Mouse (Mus musculus): ENCODE data around the gene Dscam. TPM values are rescaled to one million over a fixed set of nuclear protein-coding genes. Genes with fewer than 3 reads are reported as not detected.

Gene Dscam
- total RNA-seq, 2 experiments from 2014 or later, result 0.15 TPM; not detected in 1

DNA sequence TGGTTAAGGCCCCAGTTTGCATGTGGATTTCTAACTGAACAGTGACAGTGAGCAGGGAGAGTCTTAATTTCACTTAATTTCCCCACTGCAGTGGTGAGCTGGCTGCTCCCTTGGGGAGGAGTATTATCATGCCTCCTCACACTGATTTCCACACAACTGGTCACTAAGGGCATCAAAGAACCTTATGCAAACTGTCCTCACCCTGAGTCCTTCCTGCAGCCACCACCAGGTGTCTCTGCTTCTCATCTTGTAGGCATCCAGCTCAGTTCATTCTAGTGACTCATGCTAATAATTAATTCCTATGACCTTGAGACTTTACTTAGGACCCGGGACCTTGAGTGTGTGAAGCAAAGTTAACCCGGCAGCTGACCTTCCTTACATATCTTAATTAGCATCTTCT is 375.1 kb downstream of the Dscam start:
- ATAC-seq (replicated peaks; ENCODE audit: poor library complexity), result peak; percentile 70

DNA sequence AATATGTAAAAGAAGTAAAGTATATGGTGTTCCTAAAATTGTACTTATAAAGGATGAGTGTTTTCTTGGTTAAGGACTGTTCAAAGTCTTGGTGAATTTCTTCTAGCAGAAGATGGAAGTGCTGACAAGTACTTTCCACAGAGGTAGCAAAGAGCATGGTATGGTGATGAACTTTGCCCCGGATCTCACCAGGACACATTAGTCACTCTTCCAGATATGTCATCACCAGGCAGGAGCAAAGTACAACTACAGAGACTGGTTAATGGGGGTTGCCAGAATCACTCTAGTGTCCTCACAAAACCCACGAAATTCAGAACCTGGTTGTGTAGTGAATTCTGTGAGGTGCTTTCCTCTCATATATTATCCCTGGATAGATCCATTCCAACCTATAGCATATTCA is 379.2 kb downstream of the Dscam start:
- ATAC-seq (replicated peaks; ENCODE audit: poor library complexity), result no peak

DNA sequence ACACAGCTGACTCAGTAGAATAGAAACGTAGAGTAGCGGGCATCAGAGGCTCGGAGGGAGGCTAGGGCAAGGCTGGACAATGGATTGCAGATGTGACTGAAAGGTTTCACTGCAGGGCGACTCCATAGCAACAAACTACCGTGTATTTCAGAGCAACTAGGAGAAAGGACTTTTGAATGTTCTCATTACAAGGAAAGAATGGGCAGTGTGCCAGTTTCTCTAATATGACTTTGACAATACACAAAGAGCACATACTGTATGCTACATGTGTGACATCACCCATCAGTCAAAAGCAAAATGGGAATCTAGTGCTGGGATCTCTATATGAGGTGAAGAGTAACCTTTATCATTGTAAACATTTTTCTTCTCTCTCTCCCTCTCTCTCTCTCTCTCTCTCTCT is 382.3 kb downstream of the Dscam start:
- no peak for ATAC-seq (replicated peaks; ENCODE audit: poor library complexity)

DNA sequence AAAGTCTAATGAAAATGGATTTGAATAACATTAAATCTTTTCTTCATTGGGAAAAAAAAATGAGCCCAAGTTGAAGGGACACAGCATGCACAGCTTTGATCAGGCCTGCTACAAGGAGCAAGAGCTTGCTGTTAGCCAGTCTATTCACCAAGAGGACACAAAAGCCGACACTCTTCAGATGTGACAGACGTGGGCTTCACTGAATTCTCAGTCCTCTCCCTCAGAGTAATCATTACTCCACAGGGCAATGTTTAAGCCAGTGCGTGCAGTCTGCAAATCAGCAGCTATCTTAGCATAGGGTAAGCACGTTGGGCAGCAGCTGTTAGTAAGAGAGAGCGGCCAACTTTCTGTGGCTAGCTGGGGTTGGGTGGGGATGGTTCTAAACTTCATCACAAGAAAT is 391.5 kb downstream of the Dscam start:
- ATAC-seq (replicated peaks; ENCODE audit: poor library complexity), result no peak

DNA sequence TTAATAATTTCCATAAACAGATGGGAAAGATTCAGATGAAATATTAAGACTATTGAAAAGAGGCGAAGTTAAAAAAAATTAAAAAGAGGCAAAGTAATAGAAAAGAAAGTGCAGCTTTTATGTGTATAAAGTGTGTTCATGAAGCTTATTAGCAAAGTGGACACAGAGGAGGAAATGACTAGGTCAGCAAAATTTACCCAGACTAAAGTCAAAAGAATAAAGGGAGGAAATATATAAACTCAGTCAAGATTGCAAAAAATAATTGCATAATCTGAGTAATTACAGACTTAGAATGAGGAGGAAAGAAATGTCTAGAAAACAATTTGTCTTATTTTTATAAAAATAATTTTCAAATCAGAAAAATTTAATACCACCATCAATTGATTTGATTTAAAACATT is 396.3 kb downstream of the Dscam start:
- ATAC-seq (replicated peaks; ENCODE audit: poor library complexity), result no peak

DNA sequence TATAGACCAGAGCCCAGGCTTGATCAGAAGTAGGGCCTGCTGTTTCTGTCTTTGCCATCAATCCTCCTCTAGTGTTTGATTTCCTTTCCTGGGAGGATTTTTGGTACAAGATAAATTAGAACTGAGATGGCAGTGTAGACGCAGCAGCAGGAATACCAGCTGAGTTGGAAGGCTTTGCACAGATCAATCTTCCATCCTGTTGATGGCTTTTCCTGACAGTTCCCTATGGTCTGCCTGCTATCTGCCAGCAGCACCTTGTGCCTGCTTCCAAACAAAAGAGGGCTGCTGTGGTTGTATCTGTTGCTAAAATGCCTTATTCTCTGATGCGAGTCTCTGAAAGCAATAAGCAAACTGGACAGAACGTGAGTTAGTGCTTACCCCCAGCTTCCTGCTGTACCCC is 402.6 kb downstream of the Dscam start:
- no peak for ATAC-seq (replicated peaks; ENCODE audit: poor library complexity)

DNA sequence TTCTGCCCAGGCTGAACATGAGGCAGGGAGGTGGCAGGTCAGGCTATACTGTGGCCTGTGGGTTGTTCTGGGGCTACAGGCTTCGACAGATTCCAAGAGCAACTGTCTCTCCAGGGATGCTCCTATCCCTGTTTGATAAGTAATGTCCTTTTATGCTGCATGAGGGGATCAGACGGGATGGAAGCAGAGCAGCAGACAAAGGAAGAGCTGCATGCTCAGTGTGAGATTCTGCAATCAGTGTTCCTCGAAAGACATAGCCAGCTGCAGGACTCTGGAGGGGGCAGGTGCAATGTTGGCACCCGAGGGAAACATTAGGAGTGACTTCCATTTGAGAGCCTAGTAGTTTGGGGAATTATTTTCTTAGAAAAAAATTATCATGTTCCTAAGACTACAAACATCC is 403.0 kb downstream of the Dscam start:
- no peak for ATAC-seq (replicated peaks; ENCODE audit: poor library complexity)

DNA sequence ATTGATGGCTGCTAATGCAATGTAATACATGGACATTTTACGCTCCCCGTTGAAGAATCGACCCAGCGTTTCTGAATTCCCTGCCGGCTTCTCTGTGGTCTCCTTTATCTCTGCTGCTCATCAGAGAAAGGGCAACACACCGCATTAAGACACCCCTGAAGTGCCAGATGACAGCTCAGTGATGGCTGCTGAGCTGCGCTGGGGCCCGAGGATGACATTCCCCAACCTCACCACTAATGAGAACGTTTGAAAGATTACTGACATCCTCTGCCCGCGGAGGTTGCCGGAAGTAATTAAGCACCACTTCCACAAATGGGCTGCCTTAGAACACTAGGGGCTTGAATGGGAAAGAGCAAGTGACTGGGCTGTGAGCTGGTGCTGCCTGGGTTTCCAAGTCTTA is 409.3 kb downstream of the Dscam start:
- ATAC-seq (replicated peaks; ENCODE audit: poor library complexity), result peak; percentile 27; the same call in 1 of the 2 replicates

DNA sequence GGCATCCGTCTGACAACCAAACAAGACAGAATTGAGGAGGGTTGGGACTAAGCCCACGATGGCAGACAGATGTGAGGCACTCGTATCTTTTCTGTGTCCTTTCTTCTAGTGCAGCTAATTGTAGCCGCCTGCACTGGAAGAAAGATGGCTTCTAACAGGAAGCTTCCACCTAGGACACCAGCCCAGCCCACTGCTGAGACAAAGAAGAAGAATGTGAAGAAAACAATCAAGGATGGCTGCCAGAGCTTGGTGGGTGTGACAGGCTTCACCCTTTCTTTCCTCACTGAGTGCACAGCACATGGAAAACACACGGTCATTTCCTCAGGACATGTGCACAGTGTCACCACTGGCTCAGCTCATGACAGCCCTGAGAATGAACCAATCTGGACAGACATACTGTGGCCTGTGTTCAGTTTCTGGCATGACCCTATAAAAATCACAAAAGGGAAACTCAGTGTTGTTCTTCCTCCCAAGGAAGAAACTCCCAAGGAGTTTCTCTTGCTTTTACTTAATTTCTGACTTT is 411.4 kb downstream of the Dscam start:
- ATAC-seq (replicated peaks; ENCODE audit: poor library complexity), result no peak

DNA sequence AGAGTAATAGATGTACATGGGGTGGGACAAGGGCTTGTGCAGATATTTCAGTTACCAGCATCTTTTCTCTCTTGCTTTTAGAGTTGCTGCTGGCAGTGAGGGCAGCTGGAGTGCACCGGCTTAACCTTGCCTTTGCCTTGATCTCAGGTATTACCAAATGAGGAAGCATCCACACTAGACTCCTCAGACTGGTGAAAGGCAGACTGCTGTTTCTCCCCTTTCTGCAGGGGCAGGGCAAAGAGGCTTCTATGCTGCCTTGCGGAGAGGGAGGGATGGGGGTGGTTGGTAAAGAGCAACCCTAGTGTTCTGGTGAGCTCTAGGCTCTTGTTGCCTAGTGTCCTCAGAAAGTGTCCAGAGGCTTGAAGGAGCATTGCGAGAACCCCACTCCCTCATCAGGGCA is 412.2 kb downstream of the Dscam start:
- no peak for ATAC-seq (replicated peaks; ENCODE audit: poor library complexity)

DNA sequence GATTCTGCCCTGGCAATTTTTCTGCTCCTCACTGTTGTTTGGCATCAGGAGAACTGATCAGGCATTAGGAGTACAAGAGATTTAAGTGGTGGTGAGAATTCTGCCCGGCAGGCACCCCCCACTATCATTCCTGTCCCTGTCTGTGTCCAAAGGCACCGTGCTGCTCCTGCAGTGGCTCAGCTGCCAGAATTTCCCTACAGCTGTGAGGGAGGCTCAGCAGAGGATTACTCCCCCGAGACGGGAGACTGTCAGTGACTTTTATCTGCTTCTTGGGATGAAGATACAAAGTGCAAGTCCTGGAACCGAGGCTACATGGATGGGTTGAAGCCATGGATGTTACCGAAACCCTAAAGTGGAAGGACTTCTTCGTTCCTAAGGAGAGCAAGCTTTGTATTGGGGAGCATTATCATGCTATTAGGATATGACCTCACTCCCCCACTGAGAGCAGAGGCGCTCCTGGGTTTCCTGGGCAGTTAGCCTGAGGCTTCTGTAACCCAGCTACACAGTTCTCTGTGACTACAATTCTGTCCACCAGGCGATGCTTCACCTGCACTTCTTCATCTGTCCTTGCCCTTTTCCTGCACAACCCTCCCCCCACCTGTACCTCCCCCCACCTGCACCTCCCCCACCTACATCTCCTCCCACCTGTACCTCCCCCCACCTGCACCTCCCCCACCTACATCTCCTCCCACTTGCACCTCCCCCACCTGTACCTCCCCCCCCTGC is 412.8 kb downstream of the Dscam start:
- ATAC-seq (replicated peaks; ENCODE audit: poor library complexity), result no peak

DNA sequence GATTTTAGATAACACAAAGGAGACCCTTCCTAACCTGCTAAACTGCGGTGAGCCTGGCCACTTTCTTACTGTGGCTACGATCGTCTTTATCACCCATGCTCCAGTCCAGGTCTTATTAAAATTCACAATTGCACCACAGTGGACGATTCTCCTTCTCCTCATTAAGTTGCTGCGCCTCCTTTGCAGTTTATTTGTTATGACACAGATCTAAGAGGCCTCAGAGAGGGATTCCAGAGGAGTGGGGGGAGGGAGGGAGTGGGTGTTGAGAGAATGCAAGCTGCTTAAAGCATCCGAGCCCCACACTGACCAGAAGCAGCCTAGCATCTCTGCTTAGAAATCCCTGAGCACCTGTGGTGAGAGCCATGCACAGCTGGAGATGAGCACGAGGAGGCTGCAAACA is 413.6 kb downstream of the Dscam start:
- ATAC-seq (replicated peaks; ENCODE audit: poor library complexity), result no peak

DNA sequence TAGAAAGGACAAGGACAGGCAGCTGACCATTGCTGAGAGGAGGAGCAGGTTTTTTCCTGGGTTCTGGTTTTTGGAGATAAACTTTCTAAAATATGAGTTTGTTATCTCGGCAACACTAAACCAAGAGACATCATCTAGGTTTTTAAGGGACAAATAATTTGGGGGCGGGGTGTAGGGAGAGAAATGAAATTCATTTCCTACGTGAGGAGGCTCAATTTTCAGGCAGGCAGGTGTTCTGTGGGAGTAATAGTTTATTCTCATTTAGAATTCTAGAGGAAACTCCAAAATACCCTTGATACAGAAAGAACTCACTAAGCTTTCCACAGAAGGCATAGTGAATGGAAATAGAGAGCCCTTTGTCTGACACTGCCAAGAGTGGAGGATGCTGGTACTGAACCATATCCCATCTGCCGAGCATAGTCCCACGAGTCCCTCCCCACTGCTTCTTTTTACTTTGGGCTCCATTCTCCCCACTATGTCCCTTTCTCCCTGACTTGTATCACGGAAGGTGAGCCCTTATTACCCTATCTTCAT is 415.5 kb downstream of the Dscam start:
- ATAC-seq (replicated peaks; ENCODE audit: poor library complexity), result no peak

DNA sequence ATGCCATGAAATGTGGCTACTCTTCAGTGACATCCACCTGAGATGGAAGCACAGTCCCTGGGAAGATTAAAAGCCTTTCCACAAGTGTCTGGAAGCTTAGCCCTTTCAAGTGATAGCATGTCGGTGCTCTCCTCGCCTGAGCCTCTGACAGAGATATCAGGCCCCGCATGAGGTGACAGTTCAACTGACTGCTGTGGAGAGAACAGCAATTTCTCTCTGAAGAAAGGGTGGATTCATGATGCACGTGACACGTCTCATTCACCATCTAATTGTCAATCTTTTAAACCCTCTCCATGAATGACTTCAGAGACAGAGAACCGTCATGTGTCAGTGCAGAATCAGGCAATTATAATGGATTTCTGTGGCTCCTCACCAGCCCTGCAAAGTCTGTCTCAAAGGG is 416.2 kb downstream of the Dscam start:
- peak; percentile 69 for ATAC-seq (replicated peaks; ENCODE audit: poor library complexity)

DNA sequence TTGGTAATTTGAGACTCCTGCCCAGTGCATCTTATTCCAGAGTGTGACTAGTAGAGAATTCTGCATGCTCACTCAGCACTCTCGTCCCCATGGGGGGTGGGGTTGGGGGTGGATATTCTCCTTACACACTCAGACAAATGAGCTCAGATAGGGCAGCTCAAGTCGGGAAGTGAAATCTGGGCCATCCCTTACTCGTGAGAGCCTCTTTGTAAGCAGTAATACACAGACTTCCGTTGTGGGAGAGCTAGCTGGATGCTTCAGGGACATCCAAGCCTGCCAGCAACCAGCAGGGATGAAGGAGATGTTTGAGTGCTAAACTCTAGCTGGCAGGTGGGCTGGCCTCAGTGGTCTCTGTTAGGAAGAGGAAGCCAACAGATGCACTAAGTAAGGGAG is 416.8 kb downstream of the Dscam start:
- ATAC-seq (replicated peaks; ENCODE audit: poor library complexity), result no peak

DNA sequence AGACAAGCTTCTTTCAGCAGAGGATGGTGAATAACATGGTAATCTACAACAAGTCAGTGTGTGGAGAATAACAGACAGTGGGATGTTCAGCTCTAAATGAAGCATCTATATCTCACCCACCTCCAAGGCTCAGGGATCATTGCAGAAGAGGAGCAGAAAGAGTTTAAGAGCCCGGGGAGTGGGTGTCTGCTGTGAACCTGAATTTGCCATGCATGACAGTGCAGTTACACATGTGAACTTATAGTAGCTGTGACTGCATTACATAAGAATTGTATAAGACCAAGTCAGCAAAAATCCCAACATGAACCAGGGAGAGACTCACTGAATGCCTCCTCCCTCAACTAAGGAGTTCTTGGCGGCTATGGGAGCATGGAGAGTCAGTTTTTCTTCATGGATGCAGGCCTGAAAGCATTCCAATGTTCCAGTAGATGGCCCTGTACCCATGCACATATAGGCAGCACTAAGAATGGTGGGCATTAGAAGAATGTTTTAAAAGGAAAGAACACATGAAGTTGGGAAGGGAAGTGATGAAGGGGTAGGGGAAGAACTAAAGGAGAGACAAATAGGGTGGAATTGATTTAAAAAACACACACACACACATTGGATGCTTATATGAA is 417.3 kb downstream of the Dscam start:
- ATAC-seq (replicated peaks; ENCODE audit: poor library complexity), result no peak

DNA sequence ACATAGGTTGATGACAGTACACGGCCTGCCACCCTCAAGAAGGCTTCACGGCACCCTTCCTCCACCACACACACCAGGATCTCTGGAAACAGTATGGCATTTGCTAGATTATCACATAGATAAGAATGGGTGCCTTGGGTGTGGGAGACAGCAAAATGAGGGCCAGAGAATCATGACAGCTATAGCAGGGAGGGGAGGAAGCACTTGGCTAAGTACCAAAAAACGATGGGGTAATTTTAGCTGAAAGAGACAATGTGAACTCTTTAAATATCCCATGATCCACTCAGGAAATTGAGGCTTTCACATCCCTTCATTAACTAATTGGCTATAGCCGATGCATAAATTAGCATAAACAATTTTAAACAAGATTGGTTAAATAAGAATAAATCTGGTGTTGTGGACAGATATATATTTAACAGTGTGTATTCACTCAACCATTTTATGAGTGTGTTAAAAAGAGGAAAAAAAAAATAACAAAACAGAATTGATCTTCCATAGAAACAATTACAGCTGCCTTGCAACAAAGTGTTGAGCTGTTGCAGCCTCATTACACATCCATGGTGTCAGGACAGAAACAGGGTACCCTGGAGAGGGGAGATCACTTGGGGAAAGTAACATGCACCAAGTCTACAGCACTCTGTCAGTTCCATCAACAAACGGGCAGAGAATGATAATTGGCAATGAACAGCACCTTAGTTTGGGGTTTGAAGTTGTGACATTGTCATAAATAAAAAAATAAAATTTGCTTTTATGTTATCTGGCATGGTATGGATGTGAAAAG is 427.9 kb downstream of the Dscam start:
- ATAC-seq (replicated peaks; ENCODE audit: poor library complexity), result no peak

DNA sequence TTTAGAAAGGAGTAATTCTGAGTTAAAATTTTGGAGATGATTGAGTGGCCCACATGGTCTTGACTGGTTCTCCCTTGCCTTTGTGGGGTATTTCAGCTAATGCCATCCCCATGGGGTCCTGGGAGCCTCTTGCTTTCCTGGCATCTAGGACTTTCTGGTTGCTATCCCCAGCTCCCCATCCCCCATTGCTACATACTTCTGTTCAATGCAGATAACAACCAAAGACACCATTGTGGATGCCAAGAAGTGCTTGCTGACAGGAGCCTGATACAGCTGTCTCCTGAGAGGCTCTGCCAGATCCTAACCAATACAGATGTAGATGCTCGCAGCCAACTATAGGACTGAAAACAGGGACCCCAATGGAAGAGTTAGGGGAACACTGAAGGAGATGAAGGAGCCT is 429.2 kb downstream of the Dscam start:
- peak; percentile 65 for ATAC-seq (replicated peaks; ENCODE audit: poor library complexity)

DNA sequence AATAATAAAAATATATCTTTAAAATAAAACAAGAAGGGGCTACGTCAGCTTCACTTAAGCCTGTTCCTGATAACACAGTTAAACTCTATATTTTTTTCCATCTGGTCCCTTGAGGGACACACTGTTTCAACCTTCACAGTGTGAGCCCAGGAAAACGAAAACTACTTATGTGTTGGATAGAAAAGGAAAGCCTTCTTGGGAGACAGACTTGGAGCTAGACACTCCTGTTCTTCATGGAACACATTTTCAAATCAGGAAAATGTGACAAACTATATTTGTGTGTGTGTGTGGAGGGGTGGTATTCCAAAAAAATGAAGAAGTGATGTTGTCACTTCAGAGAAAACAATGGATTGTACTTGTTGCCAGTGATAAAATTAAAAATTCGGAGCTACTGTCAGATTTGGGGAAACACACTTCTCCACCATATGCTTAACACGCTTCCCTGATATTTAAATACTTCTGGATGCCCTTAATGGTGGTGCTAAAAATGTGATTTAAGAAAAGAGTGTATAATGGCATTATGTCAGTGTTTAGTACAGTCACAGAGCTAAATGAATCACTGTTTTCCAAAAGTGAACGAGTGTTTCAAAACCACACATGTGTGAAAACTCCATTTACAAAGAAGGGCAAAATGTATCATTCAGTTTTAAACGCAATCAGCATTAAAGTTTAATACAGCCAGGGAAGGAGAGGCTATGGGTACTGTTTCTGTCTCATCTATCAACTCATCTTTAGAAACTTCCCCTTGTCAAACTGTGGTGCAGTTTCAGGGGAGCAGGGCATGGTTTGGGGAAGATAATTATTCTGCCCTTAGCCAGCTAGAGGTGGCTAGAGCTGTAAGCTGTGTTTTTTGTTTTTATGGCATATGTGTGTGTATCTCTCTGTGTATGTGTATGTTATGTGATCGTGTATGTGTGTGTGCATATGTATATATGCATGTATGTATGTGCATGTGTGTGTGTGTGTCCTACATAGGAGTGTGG is 430.2 kb downstream of the Dscam start:
- peak; percentile 73 for ATAC-seq (replicated peaks; ENCODE audit: poor library complexity)

DNA sequence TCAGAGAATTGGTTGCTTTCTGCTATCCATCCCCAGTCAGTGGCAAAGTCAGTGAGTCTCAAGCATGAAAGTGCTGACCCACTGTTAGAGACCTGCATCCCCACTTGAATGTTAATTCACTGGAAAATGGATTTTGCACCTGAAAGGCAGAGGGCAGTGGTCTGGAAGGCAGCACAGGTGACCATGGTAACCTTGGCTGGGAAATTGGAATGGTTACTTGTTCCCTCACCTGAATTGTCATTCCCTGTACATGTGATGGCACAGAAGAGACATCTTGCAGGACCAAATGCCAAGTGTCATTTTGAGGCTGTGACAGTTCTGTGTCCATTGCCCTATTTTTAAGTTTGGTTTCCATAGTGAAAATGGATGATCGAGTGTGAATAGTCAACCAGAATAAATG is 434.1 kb downstream of the Dscam start:
- no peak for ATAC-seq (replicated peaks; ENCODE audit: poor library complexity)

Measured in megakaryocyte progenitor cell, adult 5-6 weeks (primary cell).